Mouse (Mus musculus) forebrain, embryonic 16.5 days (tissue): ENCODE results near the gene Bbs2. TPM values are rescaled to one million over a fixed set of nuclear protein-coding genes. Genes with fewer than 3 reads are reported as not detected.

Source experiments
- ATAC-seq: fragments of 200-750 bp; cut with Nextera tagmentation; 2 replicates; pipeline ENCODE4 v1.8.0; 2017; ENCODE audit warnings: mild to moderate bottlenecking, moderate library complexity
- H3K27ac ChIP-seq: fragments of 300-500 bp; sonication (generic); 2 replicates; pipeline ENCODE4 v1.5.1; 2014; ENCODE audit warnings: low read length, control low read depth
- H3K27me3 ChIP-seq: fragments of 300-500 bp; sonication (generic); replicated peaks from 2 replicates; pipeline ENCODE4 v1.6.1; 2014; ENCODE audit warnings: low read length; ENCODE audit not compliant: control insufficient read depth, insufficient read depth
- H3K36me3 ChIP-seq: fragments of 300-500 bp; sonication (generic); 2 replicates; pipeline ENCODE4 v1.6.1; 2014; ENCODE audit not compliant: control insufficient read depth, insufficient read depth
- H3K4me1 ChIP-seq: fragments of 300-500 bp; sonication (generic); replicated peaks from 2 replicates; pipeline ENCODE4 v1.6.1; 2014; ENCODE audit warnings: low read length; ENCODE audit not compliant: control insufficient read depth, insufficient read depth
- H3K4me2 ChIP-seq: fragments of 300-500 bp; sonication (generic); 2 replicates; pipeline ENCODE4 v1.6.1; 2014; ENCODE audit warnings: mild to moderate bottlenecking, low read length, control low read depth
- H3K4me3 ChIP-seq: fragments of 300-500 bp; sonication (generic); replicated peaks from 2 replicates; pipeline ENCODE4 v1.5.1; 2014; ENCODE audit warnings: mild to moderate bottlenecking, low read length, control low read depth
- H3K9ac ChIP-seq: fragments of 300-500 bp; sonication (generic); replicated peaks from 2 replicates; pipeline ENCODE4 v1.6.1; 2014; ENCODE audit warnings: low read depth, low read length, control low read depth
- H3K9me3 ChIP-seq: fragments of 300-500 bp; sonication (generic); 2 replicates; pipeline ENCODE4 v1.6.1; 2016; ENCODE audit warnings: low read length; ENCODE audit not compliant: control insufficient read depth
- WGBS: fragments of 180-500 bp; shearing (Covaris S2); extraction: QIAGEN DNeasy Blood & Tissue Kit; methylation state at CpG from one replicate; pipeline ENCODE4 v1.1.7; 2014; 5-methylcytosine and 5-hydroxymethylcytosine counted together
- polyA plus RNA-seq: library from polyadenylated mRNA; unstranded; fragments of >200 nt; fragmentation: Nextera tagmentation; extraction: Ambion mirVana; gene quantifications from 2 replicates; pipeline ENCODE4 v1.2.1, GENCODE M21; 2015

Gene Bbs2
- polyA plus RNA-seq, 1 experiment from 2014 or later: 21.0 TPM

GRCm38 (mm10) chr8:94109396-94109795 lies 10.7 kb upstream of the Bbs2 start:
- Histone ChIP-seq H3K9me3 (no peaks in the 10 kb centered on the region), H3K4me1 (no peaks in the 10 kb centered on the region), H3K36me3 (no peaks in the 10 kb centered on the region), H3K27ac (no peak overlapping the region), H3K4me3 (no peak overlapping the region), H3K9ac (no peak overlapping the region), H3K4me2 (no peak overlapping the region), H3K27me3 (no peaks in the 10 kb centered on the region)
- no peak for ATAC-seq
- 88% methylated on average over 6 of the region's 6 CpGs for WGBS

GRCm38 (mm10) chr8:94107871-94108270 lies 9.1 kb upstream of the Bbs2 start:
- WGBS: 80% methylated on average over 3 of the region's 3 CpGs
- no peak overlapping the region for H3K9ac ChIP-seq
- H3K9me3 ChIP-seq: no peaks in the 10 kb centered on the region
- H3K4me1 ChIP-seq: no peaks in the 10 kb centered on the region
- no peak overlapping the region for H3K27ac ChIP-seq
- no peaks in the 10 kb centered on the region for H3K27me3 ChIP-seq
- no peak overlapping the region for H3K4me3 ChIP-seq
- no peak overlapping the region for H3K4me2 ChIP-seq
- no peak for ATAC-seq
- no peaks in the 10 kb centered on the region for H3K36me3 ChIP-seq

- Histone ChIP-seq H3K27me3 (no peaks in the 10 kb centered on the region), H3K9me3 (no peaks in the 10 kb centered on the region), H3K9ac (no peak overlapping the region), H3K27ac (no peak overlapping the region), H3K4me1 (peaks cover 1% of the 10 kb centered on the region), H3K4me3 (no peak overlapping the region), H3K36me3 (no peaks in the 10 kb centered on the region), H3K4me2 (no peak overlapping the region)
- no peak for ATAC-seq
- WGBS: 49% methylated on average over 5 of the region's 5 CpGs
These were observed 5.4 kb upstream of the Bbs2 start for GRCm38 (mm10) chr8:94104146-94104545.

- Histone ChIP-seq H3K36me3 (no peaks in the 10 kb centered on the region), H3K9me3 (no peaks in the 10 kb centered on the region), H3K9ac (peak overlapping the region; percentile 84), H3K4me1 (peaks cover 12% of the 10 kb centered on the region), H3K27ac (peak overlapping the region; percentile 98), H3K27me3 (no peaks in the 10 kb centered on the region), H3K4me2 (peak overlapping the region; percentile 91), H3K4me3 (peak overlapping the region; percentile 71)
- no peak for ATAC-seq
- WGBS: 19% methylated on average over 4 of the region's 4 CpGs
These were observed 268 bp upstream of the Bbs2 start for GRCm38 (mm10) chr8:94098996-94099395.

GRCm38 (mm10) chr8:94094281-94094680 lies 4.4 kb downstream of the Bbs2 start:
- Histone ChIP-seq H3K4me3 (no peak overlapping the region), H3K9me3 (no peaks in the 10 kb centered on the region), H3K36me3 (no peaks in the 10 kb centered on the region), H3K4me2 (no peak overlapping the region), H3K4me1 (peaks cover 12% of the 10 kb centered on the region), H3K9ac (no peak overlapping the region), H3K27me3 (no peaks in the 10 kb centered on the region), H3K27ac (no peak overlapping the region)
- 87% methylated on average over 6 of the region's 6 CpGs for WGBS
- ATAC-seq: no peak

GRCm38 (mm10) chr8:94092848-94093247 lies 5.9 kb downstream of the Bbs2 start:
- H3K36me3 ChIP-seq: no peaks in the 10 kb centered on the region
- peaks cover 6% of the 10 kb centered on the region for H3K4me1 ChIP-seq
- H3K9me3 ChIP-seq: no peaks in the 10 kb centered on the region
- no peak overlapping the region for H3K27ac ChIP-seq
- no peaks in the 10 kb centered on the region for H3K27me3 ChIP-seq
- no peak overlapping the region for H3K4me2 ChIP-seq
- no peak for ATAC-seq
- no peak overlapping the region for H3K9ac ChIP-seq
- no peak overlapping the region for H3K4me3 ChIP-seq
- WGBS: 88% methylated on average over 9 of the region's 9 CpGs

GRCm38 (mm10) chr8:94089715-94090114 lies 9.0 kb downstream of the Bbs2 start:
- Histone ChIP-seq H3K9me3 (no peaks in the 10 kb centered on the region), H3K36me3 (peaks cover 3% of the 10 kb centered on the region; the same call in 1 of the 2 replicates), H3K27me3 (no peaks in the 10 kb centered on the region), H3K9ac (no peak overlapping the region), H3K4me1 (no peaks in the 10 kb centered on the region), H3K27ac (no peak overlapping the region), H3K4me2 (no peak overlapping the region), H3K4me3 (no peak overlapping the region)
- 51% methylated on average over 6 of the region's 6 CpGs for WGBS
- no peak for ATAC-seq

GRCm38 (mm10) chr8:94087964-94088363 lies 10.8 kb downstream of the Bbs2 start:
- H3K36me3 ChIP-seq: peaks cover 3% of the 10 kb centered on the region; the same call in 1 of the 2 replicates
- H3K9ac ChIP-seq: no peak overlapping the region
- H3K27me3 ChIP-seq: no peaks in the 10 kb centered on the region
- no peak overlapping the region for H3K4me3 ChIP-seq
- no peak overlapping the region for H3K4me2 ChIP-seq
- no peaks in the 10 kb centered on the region for H3K4me1 ChIP-seq
- H3K9me3 ChIP-seq: no peaks in the 10 kb centered on the region
- 87% methylated on average over 9 of the region's 9 CpGs for WGBS
- no peak for ATAC-seq
- no peak overlapping the region for H3K27ac ChIP-seq

GRCm38 (mm10) chr8:94076461-94077192 lies 22.1 kb downstream of the Bbs2 start:
- Histone ChIP-seq H3K27ac (no peak overlapping the region), H3K4me3 (no peak overlapping the region), H3K4me1 (no peaks in the 10 kb centered on the region), H3K9ac (no peak overlapping the region), H3K4me2 (no peak overlapping the region), H3K9me3 (no peaks in the 10 kb centered on the region), H3K36me3 (peaks cover 4% of the 10 kb centered on the region; the same call in 1 of the 2 replicates), H3K27me3 (no peaks in the 10 kb centered on the region)
- WGBS: 88% methylated on average over 12 of the region's 12 CpGs
- ATAC-seq: no peak
